Mouse (Mus musculus): ENCODE data around the gene Dact2. TPM values are rescaled to one million over a fixed set of nuclear protein-coding genes. Genes with fewer than 3 reads are reported as not detected.

Gene Dact2
- total RNA-seq, 2 experiments from 2014 or later: not detected

DNA sequence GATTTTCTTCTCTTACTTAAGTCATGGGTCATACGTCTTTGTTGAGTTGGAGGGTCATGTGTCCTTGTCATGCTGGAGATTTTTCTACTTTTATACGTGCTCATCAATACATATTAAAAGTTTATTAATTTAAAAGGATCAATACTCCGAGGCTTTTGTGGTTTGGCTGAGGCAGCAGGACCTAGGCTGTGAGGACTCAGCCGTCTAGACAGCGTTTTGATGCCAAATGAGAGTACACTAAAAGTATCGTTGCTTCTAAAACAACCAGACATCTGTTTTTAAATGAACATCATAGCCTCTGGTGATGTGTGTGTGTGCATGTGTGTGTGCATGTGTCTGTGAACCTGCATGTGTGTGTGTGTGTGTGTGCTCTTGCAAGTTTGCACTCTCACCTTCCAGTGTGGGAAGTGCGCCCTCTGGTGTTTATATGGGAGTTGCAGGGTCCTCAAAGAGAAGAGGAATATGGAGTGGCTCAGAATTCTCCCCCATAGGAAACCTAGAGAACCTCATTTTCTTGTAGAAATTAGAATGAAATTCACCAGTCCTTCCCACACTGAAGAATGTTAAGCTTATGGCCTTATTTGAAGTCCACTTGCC lies 16.6 kb upstream of the Dact2 start:
- no peak for ATAC-seq (replicated peaks; ENCODE audit: low FRiP score, poor library complexity, severe bottlenecking)

DNA sequence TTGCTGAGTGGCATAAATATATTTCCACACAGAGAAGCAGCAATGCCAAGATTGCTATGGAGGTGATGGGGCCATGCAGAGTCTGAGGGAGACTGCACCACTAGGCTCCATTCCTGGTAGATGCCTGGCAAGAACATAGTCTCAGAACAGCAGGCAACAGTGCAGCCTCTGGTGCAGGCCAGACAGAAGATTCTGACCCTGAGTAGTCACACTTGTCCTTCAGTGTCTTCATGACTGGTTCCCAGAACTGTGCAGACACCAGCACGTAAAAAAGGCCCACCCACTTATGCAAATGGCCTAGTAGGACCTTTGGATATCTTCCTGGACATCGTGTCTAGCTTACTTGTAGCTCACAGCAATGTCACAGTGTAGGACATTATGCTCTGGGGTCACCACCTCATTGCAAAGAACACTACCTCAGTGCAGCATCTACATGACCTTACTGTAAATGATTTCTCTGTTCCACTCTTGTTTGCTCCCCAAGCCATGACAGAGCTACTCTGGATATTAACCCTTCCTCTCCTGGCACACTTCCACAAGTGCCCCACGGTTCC lies 9.9 kb upstream of the Dact2 start:
- no peak for ATAC-seq (replicated peaks; ENCODE audit: low FRiP score, poor library complexity, severe bottlenecking)

DNA sequence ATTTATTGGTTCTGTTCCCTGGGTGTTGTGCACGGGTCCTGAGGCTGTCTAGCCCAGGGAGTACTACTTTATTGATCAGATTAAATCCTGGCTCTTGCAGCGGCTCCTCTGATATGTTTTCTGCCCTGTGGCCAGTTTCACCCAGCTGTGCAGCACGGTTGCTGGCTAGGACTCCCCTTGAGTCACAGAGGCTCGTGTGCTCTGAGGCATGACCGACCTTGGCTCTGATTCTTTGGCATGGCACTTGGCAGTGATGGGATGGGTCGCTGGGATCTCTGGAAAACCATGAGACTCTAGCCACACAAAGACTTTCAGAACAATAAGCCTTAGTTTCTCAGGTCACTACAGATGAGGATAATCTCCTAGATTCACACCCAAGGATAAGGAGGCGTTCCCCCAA lies 8.7 kb upstream of the Dact2 start:
- ATAC-seq (replicated peaks; ENCODE audit: low FRiP score, poor library complexity, severe bottlenecking): no peak

DNA sequence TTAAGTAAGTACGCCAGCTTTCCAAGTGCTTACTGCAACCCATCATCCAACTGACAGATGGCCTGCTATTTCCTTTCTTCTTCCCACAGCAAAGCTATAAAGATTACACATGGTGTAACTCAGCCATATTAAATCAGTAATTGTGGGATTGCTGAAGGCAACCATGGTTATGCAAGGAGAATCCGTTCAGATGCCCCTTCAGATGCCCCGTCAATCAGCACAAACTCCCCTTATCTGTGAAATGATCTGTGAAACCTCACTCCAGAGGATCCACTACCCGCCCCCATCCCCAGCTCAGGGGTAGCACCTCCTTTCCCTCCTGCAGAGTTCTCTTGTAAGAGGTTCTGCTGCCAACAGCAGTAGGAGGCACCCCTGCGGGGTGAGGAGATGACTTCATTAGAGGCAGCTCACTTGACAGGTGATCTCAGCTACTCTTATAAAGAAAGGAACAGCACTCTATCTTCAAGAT lies 3.0 kb upstream of the Dact2 start:
- ATAC-seq (replicated peaks; ENCODE audit: low FRiP score, poor library complexity, severe bottlenecking): no peak

DNA sequence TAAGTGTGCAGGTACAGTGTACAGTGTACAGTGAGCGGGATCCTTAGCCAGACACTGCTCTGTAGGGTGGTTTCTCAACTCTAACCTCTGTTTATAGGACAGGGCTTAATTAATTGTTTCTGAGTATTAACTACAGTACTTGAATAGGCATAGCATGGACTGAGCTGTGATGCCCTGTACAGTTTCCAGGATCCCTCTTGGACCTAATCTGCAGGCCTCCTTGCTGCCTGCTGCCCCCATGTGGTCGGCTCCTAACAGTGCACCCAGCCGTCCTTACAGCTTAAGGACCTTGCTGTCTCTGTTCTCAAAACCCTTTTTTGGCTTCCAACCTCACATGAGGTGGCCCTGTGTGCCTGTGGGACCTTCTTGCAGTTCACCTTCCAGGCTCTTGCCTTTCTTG lies 2.0 kb upstream of the Dact2 start:
- no peak for ATAC-seq (replicated peaks; ENCODE audit: low FRiP score, poor library complexity, severe bottlenecking)

DNA sequence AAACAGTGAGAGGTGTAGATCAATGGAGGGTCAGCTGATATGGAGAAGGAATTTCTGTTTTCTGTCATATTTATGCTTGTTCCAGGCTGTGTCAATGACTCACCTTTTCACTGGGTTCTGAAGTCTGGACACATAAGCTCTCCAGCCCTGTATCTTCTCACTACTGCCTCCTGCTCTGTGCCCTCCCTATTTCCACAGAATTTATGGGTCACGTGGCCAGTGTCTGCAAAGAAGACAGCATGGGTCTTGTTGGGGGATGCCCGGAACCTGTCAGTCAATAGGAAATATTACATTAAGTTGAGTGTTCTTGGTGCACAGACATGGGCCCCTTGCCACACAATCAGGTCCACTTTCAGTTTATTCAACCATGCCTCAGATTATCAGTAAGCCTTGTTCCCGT lies 1.1 kb upstream of the Dact2 start:
- ATAC-seq (replicated peaks; ENCODE audit: low FRiP score, poor library complexity, severe bottlenecking): no peak

DNA sequence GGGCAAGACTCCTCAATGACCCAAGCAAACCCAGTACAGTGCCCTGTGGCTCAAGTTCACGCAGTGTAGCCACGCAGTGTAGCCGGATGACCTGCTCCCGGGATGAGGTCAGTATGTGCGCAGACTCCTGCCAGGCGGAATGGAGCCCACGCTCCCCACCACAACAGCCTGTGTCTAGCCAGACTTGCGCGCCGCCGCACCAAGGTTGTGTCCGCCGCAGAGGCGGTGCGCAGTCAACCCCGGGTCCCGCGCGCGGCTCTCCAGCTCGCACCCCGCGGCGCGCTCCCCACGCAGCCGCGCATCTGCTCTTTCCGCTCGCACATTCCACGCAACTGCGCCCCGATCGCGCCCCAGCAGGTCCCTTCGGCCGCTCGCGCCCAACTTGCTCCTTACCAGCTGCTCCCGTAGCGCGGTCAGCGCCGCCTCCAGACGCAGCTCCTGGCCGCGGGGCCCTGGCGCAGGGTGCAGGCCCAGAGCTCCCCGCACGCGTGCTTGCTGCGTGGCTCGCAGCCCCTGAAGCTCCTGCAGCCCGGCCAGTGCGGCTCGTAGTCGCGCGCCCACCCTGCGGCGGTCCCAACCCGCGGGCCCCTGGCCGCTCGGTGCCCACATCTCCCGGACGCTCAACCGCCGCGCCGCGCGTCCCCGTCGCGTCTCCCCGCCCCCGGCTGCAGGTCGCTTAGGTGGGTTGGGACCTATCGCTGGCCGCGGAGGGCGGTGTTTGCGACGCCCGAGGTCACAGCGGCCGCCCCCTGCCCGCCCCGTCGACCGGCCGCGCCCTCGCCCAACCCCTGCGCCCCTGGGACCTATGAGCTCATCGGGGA lies 773 bp downstream of the Dact2 start:
- ATAC-seq (replicated peaks; ENCODE audit: low FRiP score, poor library complexity, severe bottlenecking): no peak

DNA sequence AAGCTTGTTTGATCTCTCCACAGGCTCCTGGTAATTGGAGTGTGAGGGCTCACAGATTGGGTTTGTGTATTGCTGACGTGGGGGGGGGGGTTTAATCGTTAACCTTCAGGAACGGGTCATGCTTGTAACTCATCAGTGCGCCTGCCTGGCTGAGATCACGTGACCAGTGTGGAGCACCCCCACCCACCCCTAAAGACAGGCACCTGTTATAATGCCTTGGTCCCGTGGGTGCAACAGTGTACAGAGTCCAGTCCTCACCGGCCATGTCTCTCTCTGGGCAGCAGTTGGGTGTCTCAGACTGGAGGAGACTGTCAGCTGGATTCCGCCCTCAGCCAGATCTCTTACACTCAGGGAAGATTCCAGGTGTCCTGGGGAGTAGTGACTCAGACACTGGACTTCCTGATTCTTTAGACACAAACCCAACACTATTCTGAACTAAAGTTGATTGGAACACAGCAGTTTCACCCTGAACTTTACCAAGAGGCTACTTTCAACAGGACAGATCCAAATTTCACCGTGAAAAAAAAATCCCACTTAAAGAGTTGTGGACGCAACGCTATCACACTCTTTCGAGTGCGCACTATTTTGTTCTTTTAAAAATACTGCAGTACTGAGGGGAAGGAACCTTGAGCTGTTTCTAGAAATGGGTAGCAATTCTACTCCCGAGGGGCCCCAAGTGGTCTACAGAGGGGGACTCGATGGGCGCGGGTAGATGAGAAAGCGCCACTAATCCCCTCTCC lies 1.6 kb downstream of the Dact2 start:
- no peak for ATAC-seq (replicated peaks; ENCODE audit: low FRiP score, poor library complexity, severe bottlenecking)

DNA sequence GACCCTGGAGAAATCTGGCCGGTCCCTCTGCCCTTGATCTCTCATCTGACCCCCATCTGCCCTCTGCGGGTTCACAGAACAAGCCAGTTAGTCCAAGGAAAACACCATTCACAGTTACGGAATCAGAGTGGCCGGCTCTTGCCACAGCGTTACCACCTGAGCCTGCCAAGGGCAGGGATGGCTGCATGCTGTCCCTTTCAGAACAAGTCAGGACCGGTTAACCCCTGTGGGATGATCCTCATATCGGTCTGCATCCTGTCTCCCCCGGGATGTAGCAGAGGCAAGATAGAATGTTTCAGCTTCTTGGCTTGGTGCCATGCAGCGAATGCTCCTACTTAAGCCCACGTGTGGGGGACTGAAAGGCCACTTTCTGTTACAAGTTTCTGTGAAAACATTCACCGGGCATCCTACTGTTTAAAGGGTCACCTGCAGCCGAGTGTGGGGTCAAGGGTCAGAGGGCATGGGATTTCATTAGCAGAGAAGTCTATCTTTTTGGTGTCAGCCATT lies 2.8 kb downstream of the Dact2 start:
- ATAC-seq (replicated peaks; ENCODE audit: low FRiP score, poor library complexity, severe bottlenecking): no peak

DNA sequence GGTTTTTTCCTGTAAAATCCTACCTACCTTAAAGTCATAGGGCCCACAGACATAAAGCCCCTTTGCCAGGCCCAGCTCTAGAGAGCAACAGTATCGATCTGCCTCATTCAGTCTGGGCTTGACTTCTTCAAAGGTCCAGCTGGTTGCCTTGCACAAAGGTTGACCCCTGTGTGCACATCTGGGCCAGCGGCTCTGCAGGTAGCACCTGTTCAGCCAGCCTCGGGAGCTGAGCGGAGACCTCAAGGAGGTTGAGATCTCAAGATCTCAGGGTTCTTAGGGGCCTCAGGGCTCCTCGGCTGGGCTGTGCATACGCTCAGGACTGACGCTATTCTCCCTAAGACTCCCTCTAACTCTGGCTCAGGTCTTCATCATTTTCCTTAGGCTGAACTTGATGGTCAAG lies 3.9 kb downstream of the Dact2 start:
- no peak for ATAC-seq (replicated peaks; ENCODE audit: low FRiP score, poor library complexity, severe bottlenecking)

DNA sequence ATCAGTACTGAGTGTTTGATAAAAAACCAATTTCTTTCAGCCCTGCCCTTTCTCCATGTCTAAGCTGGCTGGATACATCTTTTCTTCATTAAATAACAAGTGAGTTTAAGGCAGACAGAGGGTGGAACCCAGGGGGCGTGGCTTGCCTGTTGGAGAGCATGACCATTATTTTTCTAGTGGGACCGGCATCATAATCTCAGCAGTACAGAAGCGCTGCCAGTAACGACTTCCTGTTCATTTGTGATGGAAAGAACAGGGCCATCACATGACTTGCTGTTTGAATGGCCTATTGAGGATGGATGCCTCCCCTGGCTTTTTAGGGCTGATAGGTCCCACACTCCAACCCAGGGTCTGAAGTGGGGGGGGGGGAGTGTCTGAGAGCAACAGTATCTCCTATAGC lies 4.5 kb downstream of the Dact2 start:
- no peak for ATAC-seq (replicated peaks; ENCODE audit: low FRiP score, poor library complexity, severe bottlenecking)

DNA sequence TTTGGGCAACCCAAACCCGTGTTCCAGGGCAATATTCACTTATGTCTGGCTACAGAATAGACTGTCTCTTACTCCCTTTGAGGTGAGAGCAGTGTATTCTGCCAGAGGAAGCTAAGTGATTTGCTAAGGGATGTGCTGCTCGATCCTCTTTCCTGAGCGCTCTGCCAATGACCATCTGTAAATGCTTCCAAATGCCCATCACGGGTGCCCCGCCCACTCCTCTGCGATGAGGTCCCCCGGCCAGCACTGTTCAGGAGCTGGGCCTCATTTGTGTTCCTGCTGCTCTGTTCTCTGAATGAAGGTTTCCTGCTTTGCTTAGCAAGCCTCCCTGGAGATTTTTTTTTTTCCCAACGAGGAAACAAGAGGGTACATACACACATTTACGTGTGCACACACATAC lies 11.2 kb downstream of the Dact2 start:
- ATAC-seq (replicated peaks; ENCODE audit: low FRiP score, poor library complexity, severe bottlenecking): no peak

DNA sequence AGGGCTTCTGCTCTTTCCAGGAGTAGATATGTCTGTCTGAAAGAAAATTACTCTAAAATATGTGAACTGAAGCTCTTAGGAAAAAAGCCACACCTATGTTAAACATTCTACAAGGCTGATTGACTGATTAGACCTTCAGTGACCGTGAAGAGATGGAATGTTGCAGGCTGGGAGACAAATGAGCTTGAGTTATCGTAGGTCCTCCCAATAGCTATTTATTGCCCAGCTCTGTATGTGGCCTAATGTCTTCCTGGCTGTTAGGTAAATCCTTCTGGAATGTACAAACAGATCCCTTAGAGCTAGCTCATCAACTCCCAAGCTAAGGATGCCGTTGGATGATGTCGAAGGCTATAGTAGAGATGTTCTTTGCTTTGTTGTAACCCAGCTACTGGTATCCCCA lies 11.7 kb downstream of the Dact2 start:
- no peak for ATAC-seq (replicated peaks; ENCODE audit: low FRiP score, poor library complexity, severe bottlenecking)

DNA sequence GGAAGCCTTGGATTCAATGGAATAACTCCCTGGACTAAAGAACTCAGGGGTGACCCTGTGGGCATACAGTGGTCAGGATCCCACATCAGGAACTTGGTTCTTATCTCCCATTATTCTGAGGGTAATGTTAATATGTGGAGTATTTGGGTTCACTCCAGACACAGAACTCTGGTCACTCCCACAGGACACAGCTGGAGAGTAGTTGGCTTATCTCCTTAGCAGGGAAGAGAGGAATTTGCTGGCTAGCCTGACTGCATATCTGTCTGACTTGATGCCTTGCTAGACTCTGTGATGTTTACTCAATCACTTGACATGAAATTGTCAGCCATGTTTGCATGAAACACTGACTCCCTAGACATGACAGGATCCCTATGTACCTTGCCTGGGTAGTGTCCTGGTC lies 15.6 kb downstream of the Dact2 start:
- no peak for ATAC-seq (replicated peaks; ENCODE audit: low FRiP score, poor library complexity, severe bottlenecking)

DNA sequence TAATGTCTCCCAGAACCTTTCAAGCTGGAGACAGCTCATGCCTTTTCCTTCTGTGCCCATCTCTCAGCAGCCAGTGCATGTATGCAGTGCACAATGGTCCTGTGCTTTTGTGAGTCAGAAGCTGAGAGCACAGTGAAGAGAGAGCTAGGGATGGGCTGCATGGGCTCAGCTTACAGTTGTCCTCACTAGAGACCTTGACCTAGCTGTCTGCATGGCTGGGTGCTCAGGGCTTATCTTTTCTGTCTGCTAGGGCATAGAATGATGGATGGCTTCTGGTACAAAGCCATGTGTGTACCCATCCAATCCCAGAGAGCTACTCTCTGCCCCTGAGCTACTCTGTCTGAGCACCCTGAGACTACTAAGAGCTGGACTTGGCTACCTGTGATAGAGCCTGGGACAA lies 17.0 kb downstream of the Dact2 start:
- no peak for ATAC-seq (replicated peaks; ENCODE audit: low FRiP score, poor library complexity, severe bottlenecking)

DNA sequence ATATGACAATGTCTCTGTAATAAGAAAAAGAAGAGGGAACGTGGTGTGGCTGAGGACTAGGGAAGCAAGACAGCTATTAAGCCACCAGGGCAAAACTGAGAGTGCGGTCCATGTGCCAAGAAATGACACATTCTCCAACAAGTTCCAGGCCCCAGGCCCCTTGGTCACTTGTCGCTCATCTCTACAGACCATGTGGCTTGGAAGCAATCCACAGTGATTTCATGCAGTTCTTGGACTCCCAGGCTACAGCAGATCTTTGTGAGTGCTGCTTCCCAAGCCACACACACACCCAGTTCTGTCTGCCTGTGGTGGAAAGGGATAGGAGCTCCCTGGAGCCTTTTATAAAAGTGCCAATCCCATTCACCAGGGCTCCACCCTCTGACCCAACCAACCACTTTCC lies 17.9 kb downstream of the Dact2 start:
- no peak for ATAC-seq (replicated peaks; ENCODE audit: low FRiP score, poor library complexity, severe bottlenecking)

DNA sequence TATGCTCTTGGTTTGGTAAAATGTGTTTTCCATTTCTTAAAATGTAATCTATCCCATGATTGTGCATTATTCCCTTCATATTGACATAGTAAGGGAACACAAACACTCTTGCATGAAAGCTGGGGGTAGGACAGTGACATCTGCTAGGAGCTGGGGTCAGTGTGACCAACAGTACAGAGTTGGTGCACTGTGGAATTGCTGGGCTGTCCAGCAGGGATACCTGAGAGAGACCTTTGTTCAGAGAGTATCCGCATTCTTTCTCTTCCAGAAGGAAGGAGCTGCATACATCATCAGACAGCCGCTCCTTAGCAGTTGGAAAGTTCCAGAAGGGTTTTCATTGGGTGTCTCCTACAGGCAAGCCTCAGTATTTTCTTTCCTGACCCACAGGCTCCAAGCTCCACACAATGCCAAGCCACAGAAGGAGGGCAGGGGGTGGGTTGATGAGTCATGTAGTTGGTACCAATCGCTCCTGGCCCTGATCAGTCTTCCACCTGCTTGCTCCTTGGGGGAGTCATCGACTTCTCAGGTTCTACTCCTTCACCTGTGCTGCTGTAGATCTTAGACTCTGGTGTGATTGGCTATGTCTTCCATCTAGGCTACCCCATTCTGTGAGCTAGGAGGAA lies 19.8 kb downstream of the Dact2 start:
- no peak for ATAC-seq (replicated peaks; ENCODE audit: low FRiP score, poor library complexity, severe bottlenecking)

DNA sequence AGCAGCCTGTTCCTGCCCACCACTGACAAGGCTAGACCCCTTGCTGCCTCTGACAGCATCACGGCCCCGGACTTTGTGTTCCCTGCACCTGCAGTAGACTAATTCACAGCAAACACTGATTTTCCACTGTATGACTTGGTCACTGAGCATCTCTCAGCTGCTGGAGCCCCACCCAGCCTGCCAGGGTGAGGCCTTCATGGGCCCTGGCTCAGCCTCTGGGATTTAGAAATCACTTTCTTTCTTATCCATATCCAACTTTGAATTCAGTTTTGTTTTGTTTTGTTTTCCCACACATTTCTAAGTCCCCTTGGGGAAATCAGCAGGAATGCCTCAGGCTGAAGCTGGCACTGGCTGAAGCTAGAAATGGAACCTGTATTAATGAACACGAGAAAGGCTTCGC lies 20.4 kb downstream of the Dact2 start:
- ATAC-seq (replicated peaks; ENCODE audit: low FRiP score, poor library complexity, severe bottlenecking): no peak

DNA sequence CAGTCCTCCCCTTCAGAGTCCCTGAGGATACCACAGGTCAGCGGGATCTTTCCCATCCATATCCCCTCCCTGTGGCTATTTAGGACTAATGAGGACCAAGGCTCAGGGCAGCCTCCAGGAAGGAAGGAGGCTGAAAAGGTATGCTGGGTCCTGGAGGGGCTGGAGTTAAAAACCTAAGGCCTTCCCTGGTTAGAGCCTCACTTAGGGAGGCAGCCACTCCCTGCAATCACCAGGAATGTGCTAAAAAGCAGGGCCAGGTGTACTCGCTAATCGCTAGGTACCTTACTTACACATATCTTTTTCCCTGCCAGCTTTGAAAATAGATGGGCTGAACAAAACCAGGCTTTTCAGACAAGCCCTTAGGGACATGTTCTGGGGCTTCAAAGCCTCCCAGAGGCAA lies 21.2 kb downstream of the Dact2 start:
- ATAC-seq (replicated peaks; ENCODE audit: low FRiP score, poor library complexity, severe bottlenecking): no peak

DNA sequence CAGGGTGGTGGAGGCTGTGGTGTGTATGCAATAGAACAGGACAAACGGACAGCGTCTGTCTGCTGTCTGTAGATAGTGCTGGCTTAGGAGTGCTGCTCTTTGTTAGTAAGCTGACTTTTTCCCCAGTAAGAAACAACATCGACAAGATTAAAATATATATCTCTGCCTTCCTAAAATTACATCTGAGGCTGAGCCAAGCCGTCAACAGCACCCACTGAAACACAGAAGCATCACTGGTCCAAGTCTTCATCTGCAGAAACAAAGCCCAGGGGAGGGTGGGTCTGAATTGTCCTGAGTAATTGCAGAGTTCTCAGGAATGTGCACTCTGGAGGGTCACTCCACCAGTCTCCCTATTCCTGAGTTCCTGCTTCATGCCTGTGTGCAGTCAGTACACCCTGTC lies 25.2 kb downstream of the Dact2 start:
- no peak for ATAC-seq (replicated peaks; ENCODE audit: low FRiP score, poor library complexity, severe bottlenecking)

All from erythroid progenitor cell, adult 5-6 weeks (primary cell).